In the genomic region with DNA sequence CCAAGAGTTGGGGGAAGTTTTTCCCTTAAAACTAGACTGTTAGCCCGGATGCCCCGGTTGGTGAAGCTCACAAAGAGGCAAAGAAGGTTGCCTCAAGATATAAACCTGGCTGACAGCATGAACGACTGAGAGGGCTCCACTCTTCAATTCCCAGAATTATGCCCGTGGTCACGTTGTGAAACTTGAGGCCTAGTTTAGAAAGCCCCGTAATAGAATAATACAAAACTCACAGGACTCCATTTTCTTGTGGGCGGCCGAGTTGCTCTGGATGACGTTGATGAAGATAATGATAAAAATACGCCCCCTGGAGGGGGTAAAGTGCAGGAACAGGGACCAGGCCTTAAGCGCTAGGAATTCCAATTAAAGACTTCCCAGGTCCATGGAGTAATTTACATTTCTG, we compare ENCODE assay signal across 7 mouse cellular contexts. TPM values are rescaled to one million over a fixed set of nuclear protein-coding genes. Genes with fewer than 3 reads are reported as not detected.
DNase-seq lines count a peak whose midpoint lies in the region; ATAC-seq lines count a peak whose summit lies in the region.

No protein-coding gene starts in this region.

- no peak for ATAC-seq in forebrain, embryonic 12.5 days (ENCODE audit: low FRiP score)
- no peak for ATAC-seq in kidney, embryonic 14.5 days (ENCODE audit: low FRiP score, low TSS enrichment)

- peaks cover 18% of the 10 kb centered on the region for H3K27me3 ChIP-seq in forebrain, embryonic 12.5 days
- peaks cover 4% of the 10 kb centered on the region; the same call in 1 of the 2 replicates for H3K27me3 ChIP-seq in kidney, embryonic 14.5 days (ENCODE audit: control insufficient read depth, insufficient read depth, low read length)

- no peak overlapping the region for H3K27ac ChIP-seq in forebrain, embryonic 12.5 days
- 0 out of 2 replicates have a peak overlapping the region, but pooled peaks have one; percentile 5 for H3K27ac ChIP-seq in kidney, embryonic 14.5 days (ENCODE audit: low read depth, low read length)

- peak; percentile 3 for DNase-seq in c-Kit-positive CD71-positive TER-119-positive erythroid progenitor cells, embryonic 14.5 days (ENCODE audit: low spot score)
- DNase-seq in lung, postnatal 36 days: peak; percentile 56
- no peak for DNase-seq in thymus, postnatal 36 days
- DNase-seq in right cerebral cortex, postnatal 25 days: no peak
- DNase-seq in spleen, postnatal 14 days (ENCODE audit: low spot score in 2 of 2): no peak

- H3K9me3 ChIP-seq in forebrain, embryonic 12.5 days: no peaks in the 10 kb centered on the region
- no peaks in the 10 kb centered on the region for H3K9me3 ChIP-seq in kidney, embryonic 14.5 days (ENCODE audit: control insufficient read depth, low read length)

- H3K36me3 ChIP-seq in forebrain, embryonic 12.5 days (replicated peaks): no peaks in the 10 kb centered on the region
- no peaks in the 10 kb centered on the region; the same call in 1 of the 2 replicates for H3K36me3 ChIP-seq in kidney, embryonic 14.5 days (ENCODE audit: control insufficient read depth, insufficient read depth, low read length)

- peak overlapping the region; percentile 70 for H3K4me2 ChIP-seq in forebrain, embryonic 12.5 days
- peak overlapping the region; percentile 69 for H3K4me2 ChIP-seq in kidney, embryonic 14.5 days (replicated peaks; ENCODE audit: low read depth, low read length)

- no peak overlapping the region for H3K9ac ChIP-seq in forebrain, embryonic 12.5 days
- peak overlapping the region; percentile 48; the same call in 1 of the 2 replicates for H3K9ac ChIP-seq in kidney, embryonic 14.5 days (ENCODE audit: low read depth, low read length)

- peak overlapping the region; percentile 41 for H3K4me3 ChIP-seq in forebrain, embryonic 12.5 days (replicated peaks)
- peak overlapping the region; percentile 32 for H3K4me3 ChIP-seq in kidney, embryonic 14.5 days (ENCODE audit: low read length)

- H3K4me1 ChIP-seq in forebrain, embryonic 12.5 days: peaks cover 13% of the 10 kb centered on the region
- no peaks in the 10 kb centered on the region for H3K4me1 ChIP-seq in kidney, embryonic 14.5 days (ENCODE audit: control insufficient read depth, insufficient read depth, low read length)

- 3% methylated on average over 11 of the region's 11 CpGs for whole genome bisulfite sequencing in forebrain, embryonic 12.5 days
- WGBS in kidney, embryonic 14.5 days: 4% methylated on average over 11 of the region's 11 CpGs

RNA-seq across cellular contexts. Expression of gene Col1a2, which starts 1.5 kb away (rescaled TPM):
- 146 and 193 TPM in 2 replicates for polyA plus RNA-seq in forebrain, embryonic 12.5 days (2016; fragmentation: Nextera tagmentation; extraction: Ambion mirVana)
- polyA plus RNA-seq in kidney, embryonic 14.5 days (2014; fragmentation: Nextera tagmentation; extraction: Ambion mirVana): 171 and 267 TPM in 2 replicates

Comparison
In these comparisons a context has a peak if more than half of its experiments do, and no peak if none do; other contexts are left out.
1. DNase-seq: peak in c-Kit-positive CD71-positive TER-119-positive erythroid progenitor cells, embryonic 14.5 days (single experiment) and lung, postnatal 36 days (single experiment); none in thymus, postnatal 36 days (0 of 2), right cerebral cortex, postnatal 25 days (single experiment) and spleen, postnatal 14 days (0 of 2).